Mouse (Mus musculus) liver, embryonic 13.5 days (tissue): ENCODE measurements around the gene Utrn. TPM values are rescaled to one million over a fixed set of nuclear protein-coding genes. Genes with fewer than 3 reads are reported as not detected.

Experiments
- ATAC-seq: fragments of 200-750 bp; cut with Nextera tagmentation; 2 replicates; pipeline ENCODE4 v1.8.0; 2017; ENCODE audit warnings: low read depth, mild to moderate bottlenecking, moderate number of reproducible peaks, moderate library complexity
- DNase-seq: peaks from one replicate; pipeline ENCODE4 v3.0.0; 2022
- H3K27ac ChIP-seq: fragments of 300-500 bp; sonication (generic); 2 replicates; pipeline ENCODE4 v1.5.1; 2015; ENCODE audit warnings: moderate library complexity, mild to moderate bottlenecking, inconsistent platforms
- H3K27me3 ChIP-seq: fragments of 300-500 bp; sonication (generic); 2 replicates; pipeline ENCODE4 v1.6.1; 2015; ENCODE audit warnings: mild to moderate bottlenecking, inconsistent platforms
- H3K36me3 ChIP-seq: fragments of 300-500 bp; sonication (generic); 2 replicates; pipeline ENCODE4 v1.6.1; 2015; ENCODE audit warnings: mild to moderate bottlenecking, inconsistent platforms
- H3K4me1 ChIP-seq: fragments of 300-500 bp; sonication (generic); replicated peaks from 2 replicates; pipeline ENCODE4 v1.6.1; 2015; ENCODE audit warnings: inconsistent platforms
- H3K4me2 ChIP-seq: fragments of 300-500 bp; sonication (generic); 2 replicates; pipeline ENCODE4 v1.6.1; 2015; ENCODE audit warnings: inconsistent platforms, mild to moderate bottlenecking, moderate library complexity
- H3K4me3 ChIP-seq: fragments of 300-500 bp; sonication (generic); replicated peaks from 2 replicates; pipeline ENCODE4 v1.5.1; 2015; ENCODE audit warnings: mild to moderate bottlenecking, inconsistent platforms
- H3K9ac ChIP-seq: fragments of 300-500 bp; sonication (generic); 2 replicates; pipeline ENCODE4 v1.6.1; 2015; ENCODE audit warnings: mild to moderate bottlenecking, inconsistent platforms
- H3K9me3 ChIP-seq: fragments of 300-500 bp; sonication (generic); replicated peaks from 2 replicates; pipeline ENCODE4 v1.6.1; 2016; ENCODE audit warnings: inconsistent platforms
- WGBS: fragments of 180-500 bp; shearing (Covaris S2); methylation state at CpG from one replicate; pipeline ENCODE4 v1.1.7; 2015; ENCODE audit not compliant: insufficient replicate concordance; 5-methylcytosine and 5-hydroxymethylcytosine counted together
- polyA plus RNA-seq: library from polyadenylated mRNA; unstranded; fragments of >200 nt; fragmentation: Nextera tagmentation; extraction: Ambion mirVana; gene quantifications from 2 replicates; pipeline ENCODE4 v1.2.1, GENCODE M21; 2015

Utrn gene
- polyA plus RNA-seq: 9.2 and 9.7 TPM in 2 replicates

- WGBS: under 1% methylated on average over 71 of the region's 77 CpGs
- H3K9ac ChIP-seq: peak within 1 kb of the TSS; percentile 76
- peaks cover 34% of the 10 kb centered on the region for H3K4me1 ChIP-seq
- peaks cover 7% of the 10 kb centered on the region; the same call in 1 of the 2 replicates for H3K27me3 ChIP-seq
- peak within 1 kb of the TSS; percentile 73 for H3K4me3 ChIP-seq
- no peaks in the 10 kb centered on the region for H3K9me3 ChIP-seq
- ATAC-seq (peak; percentile 78), DNase-seq (peak; percentile 64)
- no peaks in the 10 kb centered on the region for H3K36me3 ChIP-seq
- peak within 1 kb of the TSS; percentile 95 for H3K4me2 ChIP-seq
- H3K27ac ChIP-seq: peak within 1 kb of the TSS; percentile 81
Observed at GRCm38 (mm10) chr10:12869029-12869671, at the start of gene Utrn. TSS of gene Utrn (minus strand) at chr10:12869365.

- no peak overlapping the region for H3K4me2 ChIP-seq
- no peak overlapping the region for H3K4me3 ChIP-seq
- no peak for ATAC-seq
- H3K4me1 ChIP-seq: peaks cover 15% of the 10 kb centered on the region
- H3K27ac ChIP-seq: no peak overlapping the region
- H3K36me3 ChIP-seq: no peaks in the 10 kb centered on the region
- no peaks in the 10 kb centered on the region for H3K27me3 ChIP-seq
- H3K9ac ChIP-seq: no peak overlapping the region
- no peak for DNase-seq
- WGBS: 79% methylated on average over 1 of the region's 1 CpGs
- no peaks in the 10 kb centered on the region for H3K9me3 ChIP-seq
Observed at GRCm38 (mm10) chr10:12917626-12918025, 48.5 kb upstream of the Utrn start.

- DNase-seq (no peak), ATAC-seq (no peak)
- H3K27ac ChIP-seq: no peak overlapping the region
- H3K4me2 ChIP-seq: no peak overlapping the region
- no peak overlapping the region for H3K4me3 ChIP-seq
- 80% methylated on average over 6 of the region's 6 CpGs for WGBS
- peaks cover 11% of the 10 kb centered on the region; the same call in 1 of the 2 replicates for H3K4me1 ChIP-seq
- no peaks in the 10 kb centered on the region for H3K36me3 ChIP-seq
- no peaks in the 10 kb centered on the region for H3K27me3 ChIP-seq
- no peak overlapping the region for H3K9ac ChIP-seq
- H3K9me3 ChIP-seq: no peaks in the 10 kb centered on the region
Observed at GRCm38 (mm10) chr10:12916376-12916775, 47.2 kb upstream of the Utrn start.

DNA sequence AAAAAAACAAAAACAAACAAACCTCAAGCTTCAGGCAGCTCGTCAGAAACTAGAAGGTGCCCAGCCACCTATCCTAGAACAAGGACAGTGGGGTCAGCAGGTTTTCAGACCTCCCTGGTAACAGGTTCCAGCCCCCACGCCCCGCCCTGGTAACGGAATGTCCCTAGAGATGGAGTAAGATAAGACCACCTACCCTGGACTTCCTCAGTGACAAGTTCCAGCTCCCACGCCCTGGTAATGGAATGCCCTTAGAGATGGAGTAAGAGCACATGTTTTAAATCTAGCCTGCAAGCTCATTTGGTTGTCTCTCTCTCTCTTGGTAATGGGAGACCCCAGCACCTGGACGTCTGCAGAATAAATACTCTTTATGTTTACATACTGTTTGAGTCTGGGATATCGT, 46.7 kb upstream of the Utrn start:
- Histone ChIP-seq H3K27me3 (no peaks in the 10 kb centered on the region), H3K9ac (no peak overlapping the region), H3K9me3 (no peaks in the 10 kb centered on the region), H3K27ac (no peak overlapping the region), H3K4me2 (no peak overlapping the region), H3K36me3 (no peaks in the 10 kb centered on the region), H3K4me1 (peaks cover 7% of the 10 kb centered on the region; the same call in 1 of the 2 replicates), H3K4me3 (no peak overlapping the region)
- DNase-seq (no peak), ATAC-seq (no peak)
- WGBS: 61% methylated on average over 7 of the region's 7 CpGs

GRCm38 (mm10) chr10:12914203-12914602, 45.0 kb upstream of the Utrn start:
- H3K27me3 ChIP-seq: no peaks in the 10 kb centered on the region
- no peak for DNase-seq
- 79% methylated on average over 1 of the region's 1 CpGs for WGBS

GRCm38 (mm10) chr10:12911981-12912530, 42.9 kb upstream of the Utrn start:
- no peak overlapping the region for H3K27ac ChIP-seq
- H3K4me2 ChIP-seq: no peak overlapping the region; the same call in 1 of the 2 replicates
- DNase-seq (no peak), ATAC-seq (no peak)
- no peak overlapping the region for H3K4me3 ChIP-seq
- H3K9me3 ChIP-seq: no peaks in the 10 kb centered on the region
- no peaks in the 10 kb centered on the region for H3K36me3 ChIP-seq
- H3K4me1 ChIP-seq: peaks cover 3% of the 10 kb centered on the region; the same call in 1 of the 2 replicates
- H3K27me3 ChIP-seq: no peaks in the 10 kb centered on the region
- WGBS: 29% methylated on average over 11 of the region's 11 CpGs
- no peak overlapping the region for H3K9ac ChIP-seq

More at GRCm38 (mm10) chr10:12914203-12914602, 45.0 kb upstream of the Utrn start:
- no peak overlapping the region for H3K9ac ChIP-seq
- no peaks in the 10 kb centered on the region for H3K36me3 ChIP-seq
- no peak overlapping the region for H3K27ac ChIP-seq
- peaks cover 5% of the 10 kb centered on the region; the same call in 1 of the 2 replicates for H3K4me1 ChIP-seq
- no peaks in the 10 kb centered on the region for H3K9me3 ChIP-seq
- H3K4me3 ChIP-seq: no peak overlapping the region
- no peak for ATAC-seq
- H3K4me2 ChIP-seq: no peak overlapping the region

DNA sequence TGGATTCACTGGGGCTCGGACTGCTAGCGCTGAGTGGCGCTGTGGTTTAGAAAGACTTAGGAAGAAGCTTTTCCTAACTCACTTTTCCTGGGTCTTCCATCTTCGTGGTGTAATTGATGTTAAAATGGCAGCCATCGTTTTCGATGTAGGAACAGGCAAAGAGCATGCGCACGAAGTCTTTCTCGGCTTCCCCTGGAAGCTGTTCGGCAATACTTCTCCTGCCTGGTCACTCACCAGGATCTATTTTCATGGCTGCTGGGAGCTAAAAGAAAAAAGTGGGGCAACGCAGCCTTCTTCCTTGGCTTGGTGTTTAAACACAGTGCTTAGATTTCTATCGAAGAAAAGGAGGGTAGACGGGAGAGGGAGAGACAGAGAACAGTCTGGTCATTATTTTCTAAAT, 42.3 kb upstream of the Utrn start:
- Histone ChIP-seq H3K9ac (no peak overlapping the region), H3K9me3 (no peaks in the 10 kb centered on the region), H3K4me2 (no peak overlapping the region; the same call in 1 of the 2 replicates), H3K36me3 (no peaks in the 10 kb centered on the region), H3K27ac (no peak overlapping the region), H3K4me3 (no peak overlapping the region), H3K27me3 (no peaks in the 10 kb centered on the region), H3K4me1 (peaks cover 3% of the 10 kb centered on the region; the same call in 1 of the 2 replicates)
- 77% methylated on average over 13 of the region's 13 CpGs for WGBS
- ATAC-seq (no peak), DNase-seq (no peak)

DNA sequence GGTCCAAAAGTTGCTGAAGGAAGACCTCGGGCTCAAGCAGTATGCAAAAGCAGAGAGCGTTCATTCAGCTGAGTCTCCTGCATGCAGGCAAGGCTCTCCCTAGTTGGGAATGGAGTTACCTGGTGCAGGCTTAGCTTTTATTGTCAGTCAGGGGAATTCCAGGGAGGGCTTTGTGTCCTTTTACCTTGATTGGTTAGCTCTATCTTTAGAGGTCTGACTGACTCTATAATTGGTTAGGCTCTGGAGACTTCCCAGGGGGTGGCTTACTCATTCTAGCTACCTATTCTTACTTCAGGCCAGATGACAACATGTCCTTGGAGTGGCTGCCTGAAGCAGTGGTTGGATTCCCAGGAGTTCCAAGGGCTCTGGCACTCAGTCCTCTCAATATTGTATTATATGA, 40.7 kb upstream of the Utrn start:
- no peak overlapping the region for H3K4me3 ChIP-seq
- H3K9me3 ChIP-seq: no peaks in the 10 kb centered on the region
- no peaks in the 10 kb centered on the region for H3K36me3 ChIP-seq
- ATAC-seq (no peak), DNase-seq (no peak)
- H3K9ac ChIP-seq: no peak overlapping the region
- WGBS: 75% methylated on average over 2 of the region's 2 CpGs
- no peaks in the 10 kb centered on the region for H3K27me3 ChIP-seq
- H3K4me2 ChIP-seq: no peak overlapping the region
- no peak overlapping the region for H3K27ac ChIP-seq
- H3K4me1 ChIP-seq: peaks cover 3% of the 10 kb centered on the region; the same call in 1 of the 2 replicates

DNA sequence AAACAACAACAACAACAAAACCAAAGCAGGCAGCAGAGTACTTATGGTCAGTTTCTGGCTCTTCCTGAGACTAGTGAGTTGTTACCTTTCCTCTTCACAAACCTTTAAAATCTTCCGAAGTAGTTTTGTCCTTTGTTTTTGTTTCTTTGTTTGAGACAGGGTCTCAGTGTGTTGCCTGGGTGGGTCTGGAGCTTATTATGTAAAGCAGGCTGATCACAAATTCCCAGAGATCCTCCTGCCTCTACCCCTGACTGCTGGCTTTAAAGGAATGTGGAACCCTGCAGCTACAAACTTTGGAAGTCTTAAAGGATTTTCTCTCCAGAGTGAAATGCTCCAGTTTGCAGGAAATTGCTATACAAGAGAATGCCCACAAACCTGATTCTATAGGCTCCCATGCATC, 40.0 kb upstream of the Utrn start:
- no peaks in the 10 kb centered on the region for H3K27me3 ChIP-seq
- H3K9me3 ChIP-seq: no peaks in the 10 kb centered on the region
- H3K4me2 ChIP-seq: no peak overlapping the region
- H3K27ac ChIP-seq: no peak overlapping the region
- ATAC-seq (no peak), DNase-seq (no peak)
- WGBS: 67% methylated on average over 1 of the region's 1 CpGs
- no peaks in the 10 kb centered on the region for H3K36me3 ChIP-seq
- H3K9ac ChIP-seq: no peak overlapping the region
- no peak overlapping the region for H3K4me3 ChIP-seq
- H3K4me1 ChIP-seq: peaks cover 3% of the 10 kb centered on the region; the same call in 1 of the 2 replicates

- no peak for DNase-seq
- H3K9ac ChIP-seq: no peak overlapping the region
- 61% methylated on average over 5 of the region's 5 CpGs for WGBS
- no peak overlapping the region for H3K4me3 ChIP-seq
- ATAC-seq: no peak
- no peak overlapping the region for H3K27ac ChIP-seq
- no peaks in the 10 kb centered on the region for H3K27me3 ChIP-seq
- no peaks in the 10 kb centered on the region for H3K9me3 ChIP-seq
- H3K4me1 ChIP-seq: no peaks in the 10 kb centered on the region
- H3K36me3 ChIP-seq: no peaks in the 10 kb centered on the region
- H3K4me2 ChIP-seq: no peak overlapping the region
Observed at GRCm38 (mm10) chr10:12904140-12904528, 35.0 kb upstream of the Utrn start.

DNA sequence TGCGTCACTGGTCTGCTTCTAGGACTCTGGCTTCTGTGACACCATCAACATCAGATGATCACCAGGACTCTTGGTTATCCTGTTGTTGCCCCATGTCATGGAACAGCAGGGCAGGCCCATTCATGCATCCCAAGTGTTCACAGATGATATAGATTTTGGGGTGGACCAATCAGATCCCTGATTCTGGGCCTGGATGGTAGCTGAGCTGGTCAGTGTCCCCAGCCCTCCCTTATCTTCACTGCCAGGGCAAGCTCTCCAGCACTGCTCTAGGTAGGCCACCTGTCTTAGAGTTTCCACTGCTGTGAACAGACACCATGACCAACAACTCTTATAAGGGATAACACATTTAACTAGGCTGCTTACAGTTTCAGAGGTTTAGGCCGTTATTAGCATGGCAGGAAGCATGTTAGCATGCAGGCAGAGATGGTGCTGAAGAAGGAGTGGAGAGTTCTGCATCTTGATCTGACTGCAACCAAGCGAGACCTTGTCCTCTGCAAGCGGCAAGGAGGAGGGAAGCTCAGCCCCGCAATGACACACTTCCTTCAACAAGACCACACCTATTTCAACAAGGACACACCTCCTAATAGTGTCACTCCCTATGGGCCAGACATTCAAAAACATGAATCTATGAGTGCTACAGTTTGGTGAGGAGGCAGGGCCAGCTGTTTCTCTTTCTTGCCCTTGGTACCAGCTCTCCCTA, 34.4 kb upstream of the Utrn start:
- Histone ChIP-seq H3K36me3 (no peaks in the 10 kb centered on the region), H3K4me3 (no peak overlapping the region), H3K27me3 (no peaks in the 10 kb centered on the region), H3K27ac (no peak overlapping the region), H3K4me1 (no peaks in the 10 kb centered on the region), H3K9ac (no peak overlapping the region), H3K4me2 (no peak overlapping the region), H3K9me3 (no peaks in the 10 kb centered on the region)
- no peak for ATAC-seq
- no peak for DNase-seq
- 50% methylated on average over 5 of the region's 5 CpGs for WGBS
